Mouse (Mus musculus) liver, embryonic 14.5 days (tissue): Measurements from ENCODE around the gene Xpa. TPM values are rescaled to one million over a fixed set of nuclear protein-coding genes. Genes with fewer than 3 reads are reported as not detected.

Source experiments
- ATAC-seq: fragments of 200-750 bp; cut with Nextera tagmentation; 2 replicates; pipeline ENCODE4 v1.8.0; 2017; ENCODE audit warnings: moderate number of reproducible peaks, mild to moderate bottlenecking, moderate library complexity; ENCODE audit not compliant: insufficient read depth
- DNase-seq, 3 experiments: peaks; one replicate each; pipeline ENCODE4 v3.0.0-alpha.2; 2012 to 2013; ENCODE audit warnings: low read depth in 3 of 3, low spot score in 3 of 3
- H3K27ac ChIP-seq: fragments of 300-500 bp; sonication (generic); 2 replicates; pipeline ENCODE4 v1.5.1; 2014; ENCODE audit warnings: moderate library complexity, mild to moderate bottlenecking, control low read depth, inconsistent platforms
- H3K27me3 ChIP-seq: fragments of 300-500 bp; sonication (generic); 2 replicates; pipeline ENCODE4 v1.6.1; 2014; ENCODE audit warnings: mild to moderate bottlenecking, low read length, moderate library complexity; ENCODE audit not compliant: control insufficient read depth, insufficient read depth
- H3K36me3 ChIP-seq: fragments of 300-500 bp; sonication (generic); replicated peaks from 2 replicates; pipeline ENCODE4 v1.6.1; 2014; ENCODE audit warnings: low read depth; ENCODE audit not compliant: control insufficient read depth, insufficient read depth
- H3K4me1 ChIP-seq, 2 experiments: fragments of 200-500 bp in 1 of 2; fragments of 300-500 bp in 1 of 2; sonication (generic) in 1 of 2; replicated peaks; 2 replicates each; pipeline ENCODE4 v1.6.1; 2012 to 2014; ENCODE audit warnings: antibody characterized with exemption in 1 of 2, inconsistent platforms in 1 of 2, low read length in 1 of 2; ENCODE audit not compliant: control insufficient read depth in 2 of 2, insufficient read depth in 2 of 2
- H3K4me2 ChIP-seq: fragments of 300-500 bp; sonication (generic); 2 replicates; pipeline ENCODE4 v1.6.1; 2014; ENCODE audit warnings: low read depth, mild to moderate bottlenecking, control low read depth, moderate library complexity
- H3K4me3 ChIP-seq, 2 experiments: fragments of 200-500 bp in 1 of 2; fragments of 300-500 bp in 1 of 2; sonication (generic) in 1 of 2; 2 replicates each; pipeline ENCODE4 v1.5.1; 2012 to 2014; ENCODE audit warnings: low read depth in 2 of 2, low read length in 2 of 2, mild to moderate bottlenecking in 2 of 2, control low read depth in 1 of 2, inconsistent platforms in 1 of 2, moderate library complexity in 1 of 2; ENCODE audit not compliant: insufficient read depth in 1 of 2
- H3K9ac ChIP-seq: fragments of 300-500 bp; sonication (generic); replicated peaks from 2 replicates; pipeline ENCODE4 v1.6.1; 2014; ENCODE audit warnings: mild to moderate bottlenecking, control low read depth, moderate library complexity
- H3K9me3 ChIP-seq: fragments of 300-500 bp; sonication (generic); 2 replicates; pipeline ENCODE4 v1.6.1; 2016; ENCODE audit warnings: low read length, mixed read lengths; ENCODE audit not compliant: control insufficient read depth
- CTCF ChIP-seq: IDR thresholded peaks from 2 replicates; pipeline ENCODE4 v1.5.1; 2016; ENCODE audit warnings: antibody characterized with exemption, low read depth, control low read depth
- EP300 ChIP-seq: IDR thresholded peaks from 2 replicates; pipeline ENCODE4 v1.6.1; 2016; ENCODE audit warnings: antibody characterized with exemption, low read depth
- WGBS: fragments of 180-500 bp; shearing (Covaris S2); extraction: QIAGEN DNeasy Blood & Tissue Kit; methylation state at CpG from one replicate; pipeline ENCODE4 v1.1.7; 2014; ENCODE audit not compliant: insufficient replicate concordance; 5-methylcytosine and 5-hydroxymethylcytosine counted together
- polyA plus RNA-seq, 2 experiments: library from polyadenylated mRNA; depleted of rRNA in 1 of 2; stranded (reverse) in 1 of 2; unstranded in 1 of 2; fragments of >200 nt; fragmentation: Nextera tagmentation in 1 of 2; extraction: Ambion mirVana in 1 of 2; gene quantifications; 2 replicates each; pipeline versions ENCODE4 v1.2.1 to v1.2.3; 2012 to 2014

Xpa gene
- polyA plus RNA-seq, 2 experiments = 8.2 to 8.8 TPM

DNA sequence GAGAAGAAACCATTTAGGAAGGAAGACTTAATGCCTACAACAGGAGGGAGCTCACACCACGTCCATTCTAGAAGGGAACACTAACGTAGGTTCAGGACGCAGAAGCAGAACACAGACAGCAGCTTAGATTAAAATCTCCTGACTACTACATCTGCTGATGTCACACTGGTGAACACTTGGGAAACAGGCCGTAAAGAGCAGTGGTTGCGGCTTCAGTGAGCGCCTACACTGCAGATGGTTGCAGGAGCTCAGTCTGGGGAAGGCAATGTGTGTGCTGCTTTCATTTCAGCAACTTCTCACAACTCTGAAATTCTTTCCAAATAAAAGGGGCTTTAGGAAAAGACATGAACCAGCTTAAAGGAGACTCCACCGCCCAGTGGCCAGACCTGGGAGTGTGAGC lies 18.6 kb downstream of the Xpa start:
- H3K4me2 ChIP-seq = no peak overlapping the region
- no peak for DNase-seq
- no peaks in the 10 kb centered on the region for H3K27me3 ChIP-seq
- no peaks in the 10 kb centered on the region for H3K4me1 ChIP-seq
- TF ChIP-seq CTCF (no peak), EP300 (no peak)
- H3K27ac ChIP-seq = no peak overlapping the region
- no peak overlapping the region for H3K4me3 ChIP-seq
- H3K36me3 ChIP-seq = peaks cover 11% of the 10 kb centered on the region
- ATAC-seq = no peak
- no peaks in the 10 kb centered on the region for H3K9me3 ChIP-seq
- 74% methylated on average over 7 of the region's 7 CpGs for WGBS
- no peak overlapping the region for H3K9ac ChIP-seq

DNA sequence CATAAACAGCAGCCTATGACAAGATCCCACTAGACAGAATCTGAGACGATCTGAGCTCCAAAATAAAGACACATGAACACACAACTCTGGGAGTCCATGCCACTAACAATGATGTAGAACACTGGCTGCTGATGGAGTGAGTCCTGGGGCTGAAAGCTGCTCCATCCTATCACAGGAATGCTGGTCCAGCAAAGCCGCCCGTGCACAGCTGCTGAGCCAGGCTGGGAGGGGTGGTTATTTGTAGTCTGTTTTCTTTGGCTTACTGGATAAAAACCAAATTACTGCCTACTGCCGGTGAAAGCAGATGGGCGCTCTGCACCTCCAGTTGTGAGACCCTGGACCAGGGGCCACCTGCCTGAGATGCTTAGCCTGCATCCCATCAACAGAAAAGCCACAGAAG lies 19.1 kb downstream of the Xpa start:
- Histone ChIP-seq H3K4me3 (no peak overlapping the region), H3K9me3 (no peaks in the 10 kb centered on the region), H3K27ac (no peak overlapping the region), H3K4me1 (no peaks in the 10 kb centered on the region), H3K36me3 (peaks cover 14% of the 10 kb centered on the region), H3K9ac (no peak overlapping the region), H3K27me3 (no peaks in the 10 kb centered on the region), H3K4me2 (no peak overlapping the region)
- TF ChIP-seq CTCF = no peak
- no peak for TF ChIP-seq EP300
- 75% methylated on average over 5 of the region's 5 CpGs for WGBS
- DNase-seq (no peak), ATAC-seq (no peak)

DNA sequence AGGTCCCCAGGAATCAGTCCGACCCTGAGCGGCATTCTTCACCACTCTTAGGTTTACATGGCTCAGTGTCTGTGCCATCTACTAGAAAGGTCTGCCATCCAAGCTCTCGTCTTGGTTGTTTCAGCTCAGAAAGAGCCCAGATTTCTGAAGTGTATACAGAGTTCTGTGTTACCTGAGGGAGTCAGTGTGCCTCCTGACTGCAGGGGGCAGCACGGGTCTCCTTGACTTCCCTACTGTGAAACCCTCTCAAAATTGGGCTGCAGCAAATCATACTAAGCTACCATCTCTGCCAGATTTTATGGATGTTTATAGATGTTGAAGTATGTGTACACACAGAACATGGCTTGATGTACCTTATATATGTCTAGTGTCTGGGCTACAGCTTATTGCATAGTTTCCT lies 19.8 kb downstream of the Xpa start:
- no peak overlapping the region for H3K27ac ChIP-seq
- peaks cover 17% of the 10 kb centered on the region for H3K36me3 ChIP-seq
- ATAC-seq (no peak), DNase-seq (no peak)
- no peak overlapping the region for H3K9ac ChIP-seq
- no peak overlapping the region for H3K4me2 ChIP-seq
- no peaks in the 10 kb centered on the region for H3K9me3 ChIP-seq
- no peak overlapping the region for H3K4me3 ChIP-seq
- H3K4me1 ChIP-seq = no peaks in the 10 kb centered on the region
- 77% methylated on average over 4 of the region's 4 CpGs for WGBS
- TF ChIP-seq CTCF (peak; percentile 34; the same call in 1 of the 2 replicates), EP300 (no peak)
- H3K27me3 ChIP-seq = no peaks in the 10 kb centered on the region

DNA sequence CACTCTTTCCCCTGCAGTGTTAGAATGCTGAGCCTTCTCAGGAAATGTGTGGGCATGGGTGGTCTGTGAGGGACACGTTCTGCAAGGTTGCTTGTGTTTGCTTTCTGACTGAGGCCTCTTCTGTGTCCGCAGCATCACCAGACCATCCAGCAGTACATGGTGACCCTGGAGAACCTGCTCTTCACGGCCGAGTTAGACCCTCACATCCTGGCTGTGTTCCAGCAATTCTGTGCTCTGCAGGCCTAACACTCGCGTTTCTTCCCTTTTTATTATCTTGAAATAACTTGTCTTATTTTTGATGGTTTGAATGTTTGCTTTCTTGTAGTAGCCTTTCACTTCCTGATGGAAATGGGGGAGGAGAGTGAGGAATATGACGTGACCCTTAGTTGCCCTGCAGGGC lies 24.4 kb downstream of the Xpa start:
- ATAC-seq (no peak), DNase-seq (no peak)
- 82% methylated on average over 7 of the region's 7 CpGs for WGBS
- no peaks in the 10 kb centered on the region for H3K4me1 ChIP-seq
- no peak overlapping the region for H3K27ac ChIP-seq
- H3K9ac ChIP-seq = no peak overlapping the region
- H3K9me3 ChIP-seq = no peaks in the 10 kb centered on the region
- H3K4me3 ChIP-seq = no peak overlapping the region
- no peaks in the 10 kb centered on the region for H3K27me3 ChIP-seq
- no peak for TF ChIP-seq CTCF
- no peak overlapping the region for H3K4me2 ChIP-seq
- H3K36me3 ChIP-seq = peaks cover 49% of the 10 kb centered on the region

DNA sequence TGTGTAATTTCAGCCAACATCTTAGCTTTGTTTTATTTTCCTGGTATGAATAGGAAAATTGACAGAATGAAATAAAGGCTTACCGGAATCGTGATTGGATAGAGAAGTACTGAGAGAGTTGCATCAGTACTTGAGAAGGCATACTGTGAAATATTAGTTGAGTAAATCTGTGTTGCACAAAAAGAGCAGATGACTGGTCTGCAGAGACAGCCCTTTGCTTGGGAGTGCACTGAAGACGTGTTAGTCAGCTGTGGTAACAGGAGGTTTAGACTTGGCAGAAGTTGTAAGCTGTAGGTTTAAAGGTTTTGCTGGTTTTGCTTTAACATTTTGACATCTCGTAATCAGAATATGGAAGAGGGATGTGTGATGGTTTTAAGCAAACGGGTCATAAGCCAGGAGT lies 30.3 kb downstream of the Xpa start:
- H3K4me1 ChIP-seq = no peaks in the 10 kb centered on the region
- H3K4me2 ChIP-seq = no peak overlapping the region
- peaks cover 54% of the 10 kb centered on the region for H3K36me3 ChIP-seq
- no peak overlapping the region for H3K27ac ChIP-seq
- H3K4me3 ChIP-seq = no peak overlapping the region
- DNase-seq = no peak
- no peaks in the 10 kb centered on the region for H3K27me3 ChIP-seq
- 83% methylated on average over 5 of the region's 5 CpGs for WGBS
- H3K9me3 ChIP-seq = no peaks in the 10 kb centered on the region
- ATAC-seq = no peak
- H3K9ac ChIP-seq = no peak overlapping the region
- TF ChIP-seq EP300 = no peak
- TF ChIP-seq CTCF = no peak
